Mouse (Mus musculus) embryonic fibroblast, embryonic 13.5 days (primary cell): ENCODE measurements around the gene Dgcr2. TPM values are rescaled to one million over a fixed set of nuclear protein-coding genes. Genes with fewer than 3 reads are reported as not detected.

Source experiments
- H3K27ac ChIP-seq: 2 replicates; pipeline ENCODE4 v1.5.1; 2012; ENCODE audit warnings: low read length, control low read depth, inconsistent platforms; ENCODE audit not compliant: insufficient read depth
- H3K4me1 ChIP-seq: 2 replicates; pipeline ENCODE4 v1.6.1; 2011; ENCODE audit warnings: low read length; ENCODE audit not compliant: control insufficient read depth, insufficient read depth
- H3K4me3 ChIP-seq: 2 replicates; pipeline ENCODE4 v1.5.1; 2011; ENCODE audit warnings: mild to moderate bottlenecking, control low read depth, low read length; ENCODE audit not compliant: insufficient read depth
- CTCF ChIP-seq: IDR thresholded peaks from 2 replicates; pipeline ENCODE4 v1.5.1; 2011; ENCODE audit warnings: mild to moderate bottlenecking, control low read depth, low read length, moderate library complexity, borderline replicate concordance; ENCODE audit not compliant: insufficient read depth
- POLR2A ChIP-seq: IDR thresholded peaks from 2 replicates; pipeline ENCODE4 v1.6.1; 2011; ENCODE audit warnings: low read depth, mild to moderate bottlenecking, control low read depth, low read length, moderate library complexity
- polyA plus RNA-seq: library from polyadenylated mRNA; stranded (reverse); fragments of >200 nt; gene quantifications from 2 replicates; pipeline ENCODE4 v1.2.4, GENCODE M21; 2011; ENCODE audit warnings: low read depth; ENCODE audit not compliant: missing spikeins, insufficient read length

Gene Dgcr2
- polyA plus RNA-seq, 1 experiment = 53.0 TPM

- Histone ChIP-seq H3K4me1 (peaks cover 5% of the 10 kb centered on the region; the same call in 1 of the 2 replicates), H3K27ac (no peak within 1 kb of the TSS), H3K4me3 (peak within 1 kb of the TSS; percentile 16; the same call in 1 of the 2 replicates)
- TF ChIP-seq POLR2A (no peak), CTCF (no peak)
Measured at GRCm38 (mm10) chr16:17914307-17915249, 16.2 kb upstream of the Dgcr2 start, which contains the start of gene Gsc2. Gene Gsc2, minus strand, starts transcription at chr16:17915059.

GRCm38 (mm10) chr16:17911052-17911595 is 12.8 kb upstream of the Dgcr2 start, which contains the start of gene Ess2:
Gene Ess2, minus strand, starts transcription at chr16:17911348.
- H3K27ac ChIP-seq = peak within 1 kb of the TSS; percentile 43; the same call in 1 of the 2 replicates
- peaks cover 5% of the 10 kb centered on the region; the same call in 1 of the 2 replicates for H3K4me1 ChIP-seq
- peak within 1 kb of the TSS; percentile 79 for H3K4me3 ChIP-seq
- peak; percentile 62 for TF ChIP-seq POLR2A
- peak; percentile 33; the same call in 1 of the 2 replicates for TF ChIP-seq CTCF

GRCm38 (mm10) chr16:17896091-17896490 is 2.3 kb downstream of the Dgcr2 start:
- Histone ChIP-seq H3K27ac (no peak overlapping the region), H3K4me1 (no peaks in the 10 kb centered on the region), H3K4me3 (no peak overlapping the region)
- TF ChIP-seq POLR2A (no peak), CTCF (no peak)

- TF ChIP-seq POLR2A (no peak), CTCF (no peak)
- Histone ChIP-seq H3K4me3 (no peak within 1 kb of the TSS), H3K4me1 (no peaks in the 10 kb centered on the region; the same call in 1 of the 2 replicates), H3K27ac (no peak within 1 kb of the TSS)
Measured at GRCm38 (mm10) chr16:17893923-17894322, 4.4 kb downstream of the Dgcr2 start, which contains the start of gene Tssk1. Gene Tssk1, plus strand, starts transcription at chr16:17894223.

- no peak overlapping the region for H3K4me3 ChIP-seq
- no peak overlapping the region for H3K27ac ChIP-seq
- TF ChIP-seq CTCF = no peak
- no peak for TF ChIP-seq POLR2A
- no peaks in the 10 kb centered on the region; the same call in 1 of the 2 replicates for H3K4me1 ChIP-seq
Measured at GRCm38 (mm10) chr16:17892606-17893005, 5.8 kb downstream of the Dgcr2 start.

- Histone ChIP-seq H3K27ac (peak within 1 kb of the TSS; percentile 57; the same call in 1 of the 2 replicates), H3K4me3 (peak within 1 kb of the TSS; percentile 81), H3K4me1 (no peaks in the 10 kb centered on the region; the same call in 1 of the 2 replicates)
- TF ChIP-seq CTCF (no peak), POLR2A (peak; percentile 92)
Measured at GRCm38 (mm10) chr16:17891567-17891959, 6.8 kb downstream of the Dgcr2 start, which contains the start of gene Gm20518. Gene Gm20518, minus strand, starts transcription at chr16:17891671.

- peak overlapping the region; percentile 81 for H3K4me3 ChIP-seq
- H3K27ac ChIP-seq = peak overlapping the region; percentile 57; the same call in 1 of the 2 replicates
- no peaks in the 10 kb centered on the region; the same call in 1 of the 2 replicates for H3K4me1 ChIP-seq
- peak; percentile 51; the same call in 1 of the 2 replicates for TF ChIP-seq POLR2A
- TF ChIP-seq CTCF = no peak
Measured at GRCm38 (mm10) chr16:17890917-17891566, 7.3 kb downstream of the Dgcr2 start.

GRCm38 (mm10) chr16:17890342-17890727 is 8.0 kb downstream of the Dgcr2 start:
- no peak for TF ChIP-seq POLR2A
- no peak for TF ChIP-seq CTCF
- H3K27ac ChIP-seq = no peak overlapping the region
- no peaks in the 10 kb centered on the region; the same call in 1 of the 2 replicates for H3K4me1 ChIP-seq
- peak overlapping the region; percentile 81 for H3K4me3 ChIP-seq
